Mouse (Mus musculus) lung, adult 2 months (tissue): ENCODE measurements around the gene Olfr68. TPM values are rescaled to one million over a fixed set of nuclear protein-coding genes. Genes with fewer than 3 reads are reported as not detected.

Experiments used
- DNase-seq: peaks from one replicate; pipeline ENCODE4 v3.0.0; 2022
- H3K4me1 ChIP-seq: fragments of 200-500 bp; 2 replicates; pipeline ENCODE4 v1.6.1; 2011; ENCODE audit warnings: low read length; ENCODE audit not compliant: control insufficient read depth, insufficient read depth
- H3K4me3 ChIP-seq: fragments of 200-500 bp; replicated peaks from 2 replicates; pipeline ENCODE3; 2011; ENCODE audit warnings: low read depth, mild to moderate bottlenecking, control low read depth, low read length; ENCODE audit errors: extremely low read depth
- CTCF ChIP-seq: fragments of 200-500 bp; IDR thresholded peaks from 2 replicates; pipeline ENCODE4 v1.5.1; 2011; ENCODE audit warnings: mild to moderate bottlenecking, low read length, control low read depth; ENCODE audit not compliant: insufficient read depth
- POLR2A ChIP-seq: fragments of 200-500 bp; IDR thresholded peaks from 2 replicates; pipeline ENCODE4 v1.6.1; 2011; ENCODE audit warnings: low read depth, mild to moderate bottlenecking, control low read depth, low read length, borderline replicate concordance; ENCODE audit errors: extremely low read depth
- WGBS: fragments of 180-500 bp; shearing (Covaris S2); methylation state at CpG from one replicate; pipeline ENCODE4 v1.1.7; 2018; 5-methylcytosine and 5-hydroxymethylcytosine counted together
- polyA plus RNA-seq: library from polyadenylated mRNA; depleted of rRNA; stranded (reverse); fragments of >200 nt; gene quantifications from 2 replicates; pipeline ENCODE4 v1.2.3, GENCODE M21; 2012; rRNA removed

Gene Olfr68
- polyA plus RNA-seq, 1 experiment, result not detected

DNA sequence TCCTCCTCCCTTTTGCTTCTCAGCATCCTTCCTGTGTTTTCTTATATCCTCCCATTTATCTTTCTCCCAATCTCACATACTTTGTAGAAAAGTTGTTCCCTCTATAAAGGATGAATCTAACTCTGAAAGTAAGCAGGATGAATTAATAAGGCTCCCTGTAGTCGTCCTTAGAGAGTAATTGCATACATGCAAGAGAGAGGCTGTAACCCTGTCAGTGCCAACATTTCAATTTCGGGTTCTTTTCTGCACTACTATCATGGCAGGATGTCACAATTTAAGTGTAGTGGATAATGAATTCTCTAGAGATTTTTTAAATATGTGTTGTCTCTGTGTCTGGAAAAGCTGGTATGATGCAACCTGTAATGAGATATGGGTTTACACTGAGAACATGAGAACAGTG is 22.3 kb downstream of the Olfr68 start, which contains the start of gene Olfr630:
Olfr630 (minus strand) TSS at position 101 of the 400 bp plus-strand sequence.
- TF ChIP-seq POLR2A (no peak), CTCF (no peak)
- Histone ChIP-seq H3K4me3 (no peak within 1 kb of the TSS), H3K4me1 (no peaks in the 10 kb centered on the region)
- DNase-seq, result no peak
- 41% methylated on average over 2 of the region's 2 CpGs for WGBS

DNA sequence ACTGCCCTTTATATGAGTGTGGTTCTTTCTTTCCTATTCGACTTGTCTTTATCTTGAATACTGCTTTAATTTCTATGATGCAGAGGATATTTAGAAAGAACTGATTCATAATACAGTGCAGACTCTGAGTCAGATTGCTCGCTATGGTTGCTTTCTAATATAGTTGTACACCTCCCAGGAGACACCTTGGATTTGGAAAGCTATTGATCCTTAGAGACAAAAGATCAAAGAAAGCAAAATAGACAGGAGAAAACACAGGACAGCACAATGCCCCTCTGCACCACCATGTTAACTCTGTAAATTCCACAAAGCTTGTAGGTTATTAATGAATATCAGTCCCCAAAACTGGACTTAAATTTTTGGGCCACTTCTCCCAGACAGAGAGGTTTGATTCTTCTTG is 34.7 kb downstream of the Olfr68 start, which contains the start of gene Olfr629:
Olfr629 (minus strand) TSS at position 101 of the 400 bp plus-strand sequence.
- 73% methylated on average over 2 of the region's 2 CpGs for WGBS
- no peaks in the 10 kb centered on the region for H3K4me1 ChIP-seq
- no peak for DNase-seq
- TF ChIP-seq POLR2A (no peak), CTCF (no peak)
- no peak within 1 kb of the TSS for H3K4me3 ChIP-seq

DNA sequence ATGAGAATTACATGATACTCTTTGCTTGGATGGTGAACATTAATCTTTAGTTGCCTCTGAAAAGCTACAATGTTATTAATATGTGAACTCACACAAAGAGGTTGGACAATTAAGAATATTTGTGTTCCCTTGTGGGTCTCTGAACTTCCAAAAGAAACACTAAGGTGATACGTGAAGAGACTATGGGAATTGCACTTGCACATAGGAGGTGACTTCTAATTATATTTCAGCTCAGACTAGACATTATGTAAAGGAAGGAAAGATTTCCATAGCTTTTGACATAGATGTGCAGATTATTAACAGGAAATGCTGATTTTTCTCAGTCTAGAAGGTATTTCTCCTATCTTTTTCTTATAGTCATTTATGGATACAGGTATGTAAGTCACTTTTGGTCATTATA is 49.4 kb downstream of the Olfr68 start, which contains the start of gene Olfr628:
Olfr628 (plus strand) TSS at position 301 of the 400 bp plus-strand sequence.
- WGBS, result 77% methylated on average over 1 of the region's 1 CpGs
- no peaks in the 10 kb centered on the region for H3K4me1 ChIP-seq
- DNase-seq, result no peak
- TF ChIP-seq POLR2A (no peak), CTCF (no peak)
- no peak within 1 kb of the TSS for H3K4me3 ChIP-seq

Other genes with a start within 250 kb of the Olfr68 start
- not detected in 2 replicates for gene Olfr612, start 237.0 kb downstream of the Olfr68 start, polyA plus RNA-seq
- gene Olfr613, start 231.6 kb downstream of the Olfr68 start, polyA plus RNA-seq, result not detected in 2 replicates
- gene Olfr615, start 223.6 kb downstream of the Olfr68 start, polyA plus RNA-seq, result not detected in 2 replicates
- gene Olfr616, start 210.6 kb downstream of the Olfr68 start, polyA plus RNA-seq, result not detected in 2 replicates
- not detected in 2 replicates for gene Olfr617, start 206.6 kb downstream of the Olfr68 start, polyA plus RNA-seq
- not detected in 2 replicates for gene Olfr618, start 189.6 kb downstream of the Olfr68 start, polyA plus RNA-seq
- gene Olfr619, start 179.1 kb downstream of the Olfr68 start, polyA plus RNA-seq, result not detected in 2 replicates
- gene Olfr620, start 167.2 kb downstream of the Olfr68 start, polyA plus RNA-seq, result not detected in 2 replicates
- gene Olfr622, start 137.0 kb downstream of the Olfr68 start, polyA plus RNA-seq, result not detected in 2 replicates
- gene Olfr623, start 116.0 kb downstream of the Olfr68 start, polyA plus RNA-seq, result not detected in 2 replicates
- not detected in 2 replicates for gene Olfr624, start 108.5 kb downstream of the Olfr68 start, polyA plus RNA-seq
- gene Olfr625-ps1, start 97.0 kb downstream of the Olfr68 start, polyA plus RNA-seq, result not detected in 2 replicates
- not detected in 2 replicates for gene Olfr243, start 65.0 kb downstream of the Olfr68 start, polyA plus RNA-seq
- gene Olfr628, start 49.3 kb downstream of the Olfr68 start, polyA plus RNA-seq, result not detected in 2 replicates
- gene Olfr629, start 34.8 kb downstream of the Olfr68 start, polyA plus RNA-seq, result not detected in 2 replicates
- gene Olfr630, start 22.4 kb downstream of the Olfr68 start, polyA plus RNA-seq, result not detected in 2 replicates
- not detected in 2 replicates for gene Olfr69, start 8.1 kb downstream of the Olfr68 start, polyA plus RNA-seq
- gene Olfr67, start 12.1 kb upstream of the Olfr68 start, polyA plus RNA-seq, result not detected in 2 replicates
- gene Hbb-bt, start 34.3 kb upstream of the Olfr68 start, polyA plus RNA-seq, result 1,037 and 2,074 TPM in 2 replicates
- gene Hbb-bs, start 48.4 kb upstream of the Olfr68 start, polyA plus RNA-seq, result 9,354 and 20,945 TPM in 2 replicates
- not detected in 2 replicates for gene Hbb-bh2, start 60.8 kb upstream of the Olfr68 start, polyA plus RNA-seq
- not detected in 2 replicates for gene Hbb-bh1, start 63.5 kb upstream of the Olfr68 start, polyA plus RNA-seq
- 0.37 TPM in 1 of 2 replicates, not detected in the other for gene Hbb-y, start 73.5 kb upstream of the Olfr68 start, polyA plus RNA-seq
- not detected in 2 replicates for gene Olfr66, start 106.6 kb upstream of the Olfr68 start, polyA plus RNA-seq
- not detected in 2 replicates for gene Olfr64, start 114.8 kb upstream of the Olfr68 start, polyA plus RNA-seq
- gene Olfr65, start 123.8 kb upstream of the Olfr68 start, polyA plus RNA-seq, result not detected in 2 replicates
- not detected in 2 replicates for gene Olfr631, start 149.1 kb upstream of the Olfr68 start, polyA plus RNA-seq
- gene Olfr632, start 154.6 kb upstream of the Olfr68 start, polyA plus RNA-seq, result not detected in 2 replicates
- gene Olfr633, start 164.7 kb upstream of the Olfr68 start, polyA plus RNA-seq, result not detected in 2 replicates
- not detected in 2 replicates for gene Olfr635, start 191.5 kb upstream of the Olfr68 start, polyA plus RNA-seq
- gene Olfr638, start 219.0 kb upstream of the Olfr68 start, polyA plus RNA-seq, result not detected in 2 replicates
- not detected in 2 replicates for gene Olfr639, start 237.6 kb upstream of the Olfr68 start, polyA plus RNA-seq
- not detected in 2 replicates for gene Olfr640, start 245.9 kb upstream of the Olfr68 start, polyA plus RNA-seq